Mouse (Mus musculus) embryonic facial prominence, embryonic 14.5 days (tissue): Measurements from ENCODE around the gene Hsd17b14. TPM values are rescaled to one million over a fixed set of nuclear protein-coding genes. Genes with fewer than 3 reads are reported as not detected.

ENCODE experiments used
- ATAC-seq: fragments of 200-750 bp; cut with Nextera tagmentation; 2 replicates; pipeline ENCODE4 v1.8.0; 2017; ENCODE audit warnings: low read depth, moderate number of reproducible peaks, moderate TSS enrichment
- DNase-seq: peaks from one replicate; pipeline ENCODE4 v3.0.0-alpha.2; 2015; ENCODE audit warnings: low spot score
- H3K27ac ChIP-seq: fragments of 300-500 bp; sonication (generic); replicated peaks from 2 replicates; pipeline ENCODE4 v1.5.1; 2014; ENCODE audit warnings: low read depth, mild to moderate bottlenecking, low read length, moderate library complexity
- H3K27me3 ChIP-seq: fragments of 300-500 bp; sonication (generic); replicated peaks from 2 replicates; pipeline ENCODE4 v1.6.1; 2014; ENCODE audit warnings: low read length; ENCODE audit not compliant: control insufficient read depth, insufficient read depth
- H3K36me3 ChIP-seq: fragments of 300-500 bp; sonication (generic); 2 replicates; pipeline ENCODE4 v1.6.1; 2014; ENCODE audit warnings: low read length, mixed read lengths; ENCODE audit not compliant: control insufficient read depth, insufficient read depth
- H3K4me1 ChIP-seq: fragments of 300-500 bp; sonication (generic); 2 replicates; pipeline ENCODE4 v1.6.1; 2014; ENCODE audit warnings: antibody characterized with exemption, low read length; ENCODE audit not compliant: control insufficient read depth, insufficient read depth
- H3K4me2 ChIP-seq: fragments of 300-500 bp; sonication (generic); 2 replicates; pipeline ENCODE4 v1.6.1; 2014; ENCODE audit warnings: low read depth, mild to moderate bottlenecking, low read length, moderate library complexity, mixed read lengths
- H3K4me3 ChIP-seq: fragments of 300-500 bp; sonication (generic); 2 replicates; pipeline ENCODE4 v1.5.1; 2014; ENCODE audit warnings: low read depth, mild to moderate bottlenecking, low read length
- H3K9ac ChIP-seq: fragments of 300-500 bp; sonication (generic); 2 replicates; pipeline ENCODE4 v1.6.1; 2014; ENCODE audit warnings: low read depth, mild to moderate bottlenecking, low read length, moderate library complexity, mixed read lengths
- H3K9me3 ChIP-seq: fragments of 300-500 bp; sonication (generic); 2 replicates; pipeline ENCODE4 v1.6.1; 2016; ENCODE audit warnings: low read length; ENCODE audit not compliant: control insufficient read depth
- WGBS: fragments of 180-500 bp; shearing (Covaris S2); extraction: QIAGEN DNeasy Blood & Tissue Kit; methylation state at CpG from one replicate; pipeline ENCODE4 v1.1.7; 2014; 5-methylcytosine and 5-hydroxymethylcytosine counted together
- polyA plus RNA-seq: library from polyadenylated mRNA; unstranded; fragments of >200 nt; fragmentation: Nextera tagmentation; extraction: Ambion mirVana; gene quantifications from 2 replicates; pipeline ENCODE4 v1.2.1, GENCODE M21; 2014

Gene Hsd17b14
- polyA plus RNA-seq, 1 experiment from 2014 or later: 1.0 TPM

DNA sequence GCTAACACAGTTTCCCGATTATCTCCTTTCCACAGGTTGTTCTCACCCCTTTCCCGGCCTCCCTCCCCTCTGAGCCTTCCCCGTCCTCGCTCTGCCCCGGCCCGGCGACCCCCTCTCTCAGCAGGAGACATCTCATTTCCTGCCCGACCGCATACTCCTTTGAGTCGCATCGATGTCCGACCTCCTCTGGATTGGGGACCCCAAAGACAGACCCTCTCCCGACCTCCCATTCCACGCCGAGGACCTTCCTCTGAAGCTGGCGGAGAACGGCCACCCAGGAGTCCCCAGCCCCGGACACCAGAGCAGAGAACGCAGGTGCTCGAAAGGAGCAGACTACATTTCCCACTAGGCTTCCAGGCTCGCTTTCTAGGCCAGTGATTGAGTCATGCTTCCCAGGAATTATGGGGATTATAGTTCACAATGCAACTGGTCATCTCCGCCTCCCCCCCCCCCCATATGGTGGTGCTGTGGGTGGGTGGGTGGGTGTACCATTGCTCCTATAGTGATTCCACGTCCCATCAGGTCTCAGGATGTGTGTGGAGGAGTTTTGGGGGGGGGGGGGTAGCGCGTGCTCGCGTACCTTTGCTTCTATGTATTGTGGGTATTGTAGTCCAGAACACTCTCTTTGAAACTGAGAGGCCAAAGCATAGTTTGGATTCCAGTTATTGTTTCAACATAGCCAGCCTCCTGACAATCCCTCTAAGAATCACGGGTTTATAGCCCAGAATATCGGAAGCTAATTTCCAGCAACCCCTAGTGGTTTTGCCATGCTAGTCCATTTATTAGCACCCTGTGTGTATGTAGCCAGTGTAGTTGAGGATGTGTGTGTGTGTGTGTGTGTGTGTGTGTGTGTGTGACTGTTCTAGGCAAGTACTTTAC, 16.3 kb upstream of the Hsd17b14 start:
- H3K36me3 ChIP-seq: no peaks in the 10 kb centered on the region
- no peaks in the 10 kb centered on the region for H3K27me3 ChIP-seq
- H3K27ac ChIP-seq: no peak overlapping the region
- H3K4me1 ChIP-seq: peaks cover 4% of the 10 kb centered on the region
- peak; percentile 85 for ATAC-seq
- 4% methylated on average over 24 of the region's 29 CpGs for WGBS
- peak overlapping the region; percentile 81 for H3K4me2 ChIP-seq
- no peaks in the 10 kb centered on the region for H3K9me3 ChIP-seq
- DNase-seq: peak; percentile 83
- H3K4me3 ChIP-seq: peak overlapping the region; percentile 43
- peak overlapping the region; percentile 59 for H3K9ac ChIP-seq

- Histone ChIP-seq H3K9ac (no peak overlapping the region), H3K4me1 (peaks cover 4% of the 10 kb centered on the region), H3K27me3 (no peaks in the 10 kb centered on the region), H3K4me2 (no peak overlapping the region), H3K4me3 (no peak overlapping the region), H3K36me3 (no peaks in the 10 kb centered on the region), H3K9me3 (no peaks in the 10 kb centered on the region), H3K27ac (no peak overlapping the region)
- ATAC-seq (no peak), DNase-seq (no peak)
- WGBS: 87% methylated on average over 3 of the region's 3 CpGs
Observed at GRCm38 (mm10) chr7:45539095-45539494, 15.6 kb upstream of the Hsd17b14 start.

DNA sequence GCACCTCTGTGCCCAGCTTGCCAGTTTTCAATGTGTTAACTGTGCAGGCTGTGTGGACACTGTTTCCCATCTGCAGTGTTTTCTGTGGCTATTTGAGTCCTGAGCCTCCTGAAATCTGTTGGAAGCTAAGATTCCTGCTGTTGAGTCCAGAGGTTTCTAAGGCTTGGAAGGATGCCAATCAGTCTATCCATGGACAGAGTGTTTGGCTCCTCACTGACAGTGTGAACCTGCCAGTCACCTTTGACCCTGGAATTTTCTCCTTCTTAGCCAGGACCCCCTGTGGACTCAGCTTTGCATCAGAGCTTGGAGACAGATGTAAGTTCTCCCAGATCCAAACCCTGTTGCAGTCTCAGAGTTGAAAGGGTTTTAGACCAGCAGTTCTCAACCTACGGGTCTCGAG, 14.5 kb upstream of the Hsd17b14 start:
- Histone ChIP-seq H3K27me3 (no peaks in the 10 kb centered on the region), H3K4me2 (no peak overlapping the region), H3K27ac (no peak overlapping the region), H3K9ac (no peak overlapping the region), H3K9me3 (0 out of 2 replicates have a peak, but pooled peaks cover 4% of the 10 kb centered on the region), H3K36me3 (no peaks in the 10 kb centered on the region), H3K4me3 (no peak overlapping the region), H3K4me1 (peaks cover 4% of the 10 kb centered on the region)
- no peak for DNase-seq
- no peak for ATAC-seq
- WGBS: 74% methylated on average over 2 of the region's 2 CpGs

GRCm38 (mm10) chr7:45544525-45544924, 10.2 kb upstream of the Hsd17b14 start:
- 83% methylated on average over 1 of the region's 1 CpGs for WGBS
- Histone ChIP-seq H3K4me2 (no peak overlapping the region), H3K9me3 (0 out of 2 replicates have a peak, but pooled peaks cover 4% of the 10 kb centered on the region), H3K4me3 (no peak overlapping the region), H3K27me3 (no peaks in the 10 kb centered on the region), H3K27ac (no peak overlapping the region), H3K36me3 (no peaks in the 10 kb centered on the region), H3K4me1 (no peaks in the 10 kb centered on the region), H3K9ac (no peak overlapping the region)
- DNase-seq (no peak), ATAC-seq (no peak)

- Histone ChIP-seq H3K9me3 (no peaks in the 10 kb centered on the region), H3K27me3 (no peaks in the 10 kb centered on the region), H3K36me3 (no peaks in the 10 kb centered on the region), H3K27ac (no peak overlapping the region), H3K4me3 (no peak overlapping the region), H3K4me1 (no peaks in the 10 kb centered on the region), H3K4me2 (no peak overlapping the region), H3K9ac (no peak overlapping the region)
- WGBS: 84% methylated on average over 16 of the region's 16 CpGs
- ATAC-seq (no peak), DNase-seq (no peak)
Observed at GRCm38 (mm10) chr7:45549641-45550436, 4.9 kb upstream of the Hsd17b14 start.

DNA sequence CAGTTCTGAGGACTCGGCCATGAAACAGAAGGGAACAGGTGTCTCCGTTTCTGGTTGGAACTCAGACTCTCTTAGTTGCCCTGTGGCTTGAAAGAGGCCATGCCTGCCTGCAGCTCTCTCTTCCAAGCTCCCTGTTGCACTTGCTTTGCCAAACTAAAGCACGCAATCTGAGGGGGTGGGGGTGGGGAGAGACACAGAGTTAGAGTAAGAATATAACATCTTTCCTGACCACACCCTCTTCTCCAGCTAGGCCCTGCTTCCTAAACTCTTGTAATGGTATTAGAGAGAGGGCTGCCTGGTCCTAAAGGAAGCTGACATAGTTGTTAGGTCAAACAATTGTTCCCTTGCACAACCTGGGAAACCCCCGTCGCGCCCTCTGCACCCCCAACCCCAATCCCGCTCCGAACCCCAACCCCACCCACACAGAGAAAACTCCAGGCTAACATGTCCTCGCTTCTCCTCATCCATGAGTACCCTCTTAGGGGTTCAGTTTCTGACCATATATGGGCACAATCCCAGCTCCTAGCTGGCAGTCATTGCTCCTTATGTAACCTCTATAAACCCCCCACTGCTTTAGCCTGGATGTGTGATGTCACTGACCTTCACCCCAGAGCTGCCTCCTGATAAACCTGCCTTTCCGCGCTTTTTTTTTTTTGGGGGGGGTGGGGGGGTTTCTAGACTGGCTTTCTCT, 3.7 kb upstream of the Hsd17b14 start:
- no peak overlapping the region for H3K4me2 ChIP-seq
- no peaks in the 10 kb centered on the region for H3K9me3 ChIP-seq
- no peaks in the 10 kb centered on the region for H3K27me3 ChIP-seq
- H3K36me3 ChIP-seq: no peaks in the 10 kb centered on the region
- ATAC-seq (no peak), DNase-seq (no peak)
- H3K9ac ChIP-seq: no peak overlapping the region
- H3K4me1 ChIP-seq: no peaks in the 10 kb centered on the region
- H3K27ac ChIP-seq: no peak overlapping the region; the same call in 1 of the 2 replicates
- H3K4me3 ChIP-seq: no peak overlapping the region
- WGBS: 69% methylated on average over 11 of the region's 11 CpGs

GRCm38 (mm10) chr7:45551512-45551883, 3.2 kb upstream of the Hsd17b14 start:
- H3K27me3 ChIP-seq: no peaks in the 10 kb centered on the region
- no peak overlapping the region for H3K27ac ChIP-seq
- H3K9ac ChIP-seq: no peak overlapping the region
- 83% methylated on average over 8 of the region's 8 CpGs for WGBS
- DNase-seq (no peak), ATAC-seq (no peak)
- no peaks in the 10 kb centered on the region for H3K9me3 ChIP-seq
- no peak overlapping the region for H3K4me3 ChIP-seq
- H3K4me2 ChIP-seq: no peak overlapping the region
- H3K4me1 ChIP-seq: no peaks in the 10 kb centered on the region
- H3K36me3 ChIP-seq: no peaks in the 10 kb centered on the region

DNA sequence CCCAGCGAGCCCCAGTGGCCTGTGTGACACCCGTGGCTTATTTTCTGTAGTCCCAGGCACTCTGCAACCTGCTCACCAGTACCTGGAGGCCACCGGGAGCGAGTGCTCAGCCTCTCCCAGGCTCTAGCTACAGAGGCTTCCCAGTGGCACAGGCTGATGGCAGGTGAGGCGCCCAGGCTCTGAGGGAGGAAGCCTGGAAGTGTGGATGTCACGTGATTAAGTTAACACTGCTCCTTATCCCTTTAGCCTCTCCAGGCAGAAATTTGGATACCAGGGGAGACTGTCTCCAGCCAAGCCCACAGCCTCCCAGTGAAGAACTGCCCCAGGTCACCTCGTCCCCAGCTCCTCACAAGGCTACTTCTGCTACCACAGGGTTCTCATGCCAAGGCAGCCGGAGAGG, 1.2 kb upstream of the Hsd17b14 start:
- Histone ChIP-seq H3K9me3 (no peaks in the 10 kb centered on the region), H3K4me1 (no peaks in the 10 kb centered on the region), H3K27me3 (no peaks in the 10 kb centered on the region), H3K9ac (no peak overlapping the region), H3K4me2 (no peak overlapping the region), H3K27ac (no peak overlapping the region), H3K4me3 (no peak overlapping the region), H3K36me3 (no peaks in the 10 kb centered on the region)
- no peak for ATAC-seq
- 69% methylated on average over 8 of the region's 8 CpGs for WGBS
- DNase-seq: no peak
